Mouse (Mus musculus) macrophage (primary cell): Measurements from ENCODE around the gene Srsf3. TPM values are rescaled to one million over a fixed set of nuclear protein-coding genes. Genes with fewer than 3 reads are reported as not detected.
"Not testable (repeated sequence)": the region's sequence is repeated elsewhere in the genome, so short reads cannot be mapped to it uniquely, and the experiment has no call there.

Experiments
- H3K27ac ChIP-seq: fragments of 350-480 bp; formaldehyde crosslinking; 2 replicates; pipeline ENCODE4 v1.9.0; 2021
- H3K36me3 ChIP-seq: fragments of 350-480 bp; formaldehyde crosslinking; 2 replicates; pipeline ENCODE4 v1.9.0; 2021; ENCODE audit errors: inconsistent target
- H3K4me3 ChIP-seq: fragments of 350-480 bp; formaldehyde crosslinking; 2 replicates; pipeline ENCODE4 v1.9.0; 2021; ENCODE audit errors: inconsistent target
- H3K79me2 ChIP-seq: fragments of 350-480 bp; formaldehyde crosslinking; 2 replicates; pipeline ENCODE4 v1.9.0; 2021; ENCODE audit errors: inconsistent target
- WGBS: methylation state at CpG from one replicate; pipeline ENCODE4 v1.1.7; 2026; ENCODE audit warnings: inconsistent platforms; ENCODE audit not compliant: missing documents; 5-methylcytosine and 5-hydroxymethylcytosine counted together
- polyA plus RNA-seq: library from polyadenylated mRNA; stranded (reverse); fragments of 250-400 nt; gene quantifications from 3 replicates; pipeline ENCODE4 v1.2.4, GENCODE M21; 2018; ENCODE audit warnings: inconsistent platforms

Srsf3 gene
- polyA plus RNA-seq, 1 experiment from 2014 or later, result 60.3 TPM

DNA sequence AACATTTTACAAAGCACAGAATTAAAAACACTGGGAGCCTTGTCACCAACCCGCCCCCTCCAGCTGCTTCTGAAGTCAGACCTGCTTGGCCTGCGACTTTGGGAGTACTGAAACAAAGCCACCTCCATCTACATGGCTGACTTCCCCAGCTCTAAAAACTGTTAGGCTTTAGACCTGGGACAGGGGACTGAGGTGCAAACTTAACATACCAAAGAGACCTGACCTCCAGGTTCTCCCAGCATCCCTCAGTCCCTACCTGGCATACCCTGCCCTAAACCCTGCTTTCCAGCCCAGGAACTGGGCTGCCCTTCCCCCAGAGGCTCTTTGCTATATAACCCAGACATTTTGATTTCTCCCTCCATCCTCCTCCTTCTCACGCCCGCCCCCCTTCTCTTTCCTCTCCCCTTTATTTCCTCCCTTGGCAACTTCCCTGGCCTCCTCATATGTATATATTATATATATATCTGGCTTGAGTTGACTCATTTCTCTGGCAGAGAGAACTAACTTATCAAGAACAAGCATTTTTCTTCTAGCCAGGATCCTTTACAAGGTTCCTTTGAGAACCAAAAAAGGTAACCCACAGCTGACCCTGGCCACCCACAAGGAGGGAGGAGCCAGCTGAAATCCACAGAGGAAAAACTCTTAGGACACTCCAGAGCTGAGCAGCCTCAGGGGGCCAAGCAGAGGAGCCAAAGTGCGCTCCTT is 5.6 kb upstream of the Srsf3 start:
- no peaks in the 10 kb centered on the region for H3K79me2 ChIP-seq
- no peak overlapping the region for H3K27ac ChIP-seq
- WGBS, result 70% methylated on average over 5 of the region's 5 CpGs
- H3K4me3 ChIP-seq, result no peak overlapping the region
- H3K36me3 ChIP-seq, result no peaks in the 10 kb centered on the region

DNA sequence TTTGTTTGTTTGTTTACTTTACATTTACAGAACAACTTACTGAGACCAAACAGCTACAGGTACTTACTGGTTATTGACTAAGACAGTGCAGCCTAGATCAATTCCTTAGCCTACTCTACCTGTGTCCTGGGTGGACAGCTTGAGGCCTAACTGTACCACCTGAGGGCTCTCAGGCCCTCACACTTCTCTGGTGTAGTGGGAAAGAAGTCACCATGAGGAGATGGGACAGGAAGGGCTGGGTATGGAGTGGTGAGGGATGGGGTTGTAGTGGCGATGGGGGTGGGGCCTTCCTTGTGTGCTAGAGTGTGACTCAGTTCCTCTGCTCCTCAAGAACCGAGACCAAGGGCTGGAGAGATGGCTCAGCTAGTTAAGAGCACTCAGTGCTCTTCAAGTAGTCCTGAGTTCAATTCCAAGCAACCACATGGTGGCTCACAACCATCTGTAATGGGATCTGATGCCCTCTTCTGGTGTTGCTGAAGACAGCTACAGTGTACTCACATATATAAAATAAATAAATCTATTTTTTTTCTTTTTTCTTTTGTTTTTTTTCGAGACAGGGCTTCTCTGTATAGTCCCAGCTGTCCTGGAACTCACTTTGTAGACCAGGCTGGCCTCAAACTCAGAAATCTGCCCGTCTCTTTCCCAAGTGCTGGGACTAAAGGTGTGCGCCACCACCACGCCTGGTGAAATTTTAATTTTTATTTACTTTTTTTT is 1.9 kb upstream of the Srsf3 start:
- 83% methylated on average over 6 of the region's 6 CpGs for WGBS
- Histone ChIP-seq H3K27ac (no peak overlapping the region), H3K36me3 (no peaks in the 10 kb centered on the region), H3K79me2 (peaks cover 30% of the 10 kb centered on the region), H3K4me3 (no peak overlapping the region)

DNA sequence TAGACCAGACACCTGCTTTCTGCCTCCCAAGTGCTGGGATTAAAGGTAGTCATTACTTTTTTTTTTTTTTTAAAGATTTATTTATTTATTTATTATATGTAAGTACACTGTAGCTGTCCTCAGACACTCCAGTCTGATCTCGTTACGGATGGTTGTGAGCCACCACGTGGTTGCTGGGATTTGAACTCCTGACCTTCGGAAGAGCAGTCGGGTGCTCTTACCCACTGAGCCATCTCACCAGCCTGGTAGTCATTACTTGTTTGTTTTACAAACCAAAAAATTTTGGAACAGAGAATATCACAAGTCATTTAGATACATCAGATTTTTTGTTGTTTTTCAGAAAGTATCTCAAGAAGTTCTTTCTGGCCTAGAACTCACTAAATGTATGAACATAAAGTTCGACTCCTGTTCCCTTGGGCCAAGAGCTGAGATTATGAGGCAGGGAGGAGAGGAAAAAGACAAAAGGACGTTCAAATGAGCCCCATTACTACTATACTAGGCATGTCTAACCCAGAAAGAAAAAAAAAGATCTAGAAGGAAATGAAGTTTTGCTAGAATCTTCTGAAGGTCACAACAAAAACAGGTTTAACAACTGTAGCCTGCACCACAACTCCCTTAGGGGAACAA is 1.2 kb upstream of the Srsf3 start:
- H3K36me3 ChIP-seq, result not testable (repeated sequence)
- WGBS, result 77% methylated on average over 5 of the region's 7 CpGs
- H3K27ac ChIP-seq, result peak overlapping the region; percentile 93
- H3K4me3 ChIP-seq, result peak overlapping the region; percentile 72
- peaks cover 38% of the 10 kb centered on the region for H3K79me2 ChIP-seq

- WGBS, result under 1% methylated on average over 26 of the region's 26 CpGs
- H3K79me2 ChIP-seq, result peaks cover 44% of the 10 kb centered on the region
- peaks cover 7% of the 10 kb centered on the region for H3K36me3 ChIP-seq
- peak overlapping the region; percentile 72 for H3K4me3 ChIP-seq
- peak overlapping the region; percentile 93 for H3K27ac ChIP-seq
Observed at GRCm38 (mm10) chr17:29031771-29032273, 606 bp upstream of the Srsf3 start.

- Histone ChIP-seq H3K36me3 (peaks cover 23% of the 10 kb centered on the region), H3K79me2 (peaks cover 62% of the 10 kb centered on the region), H3K27ac (peak overlapping the region; percentile 88), H3K4me3 (peak overlapping the region; percentile 87)
- WGBS, result 2% methylated on average over 6 of the region's 6 CpGs
Observed at GRCm38 (mm10) chr17:29033569-29034061, 1.2 kb downstream of the Srsf3 start.

DNA sequence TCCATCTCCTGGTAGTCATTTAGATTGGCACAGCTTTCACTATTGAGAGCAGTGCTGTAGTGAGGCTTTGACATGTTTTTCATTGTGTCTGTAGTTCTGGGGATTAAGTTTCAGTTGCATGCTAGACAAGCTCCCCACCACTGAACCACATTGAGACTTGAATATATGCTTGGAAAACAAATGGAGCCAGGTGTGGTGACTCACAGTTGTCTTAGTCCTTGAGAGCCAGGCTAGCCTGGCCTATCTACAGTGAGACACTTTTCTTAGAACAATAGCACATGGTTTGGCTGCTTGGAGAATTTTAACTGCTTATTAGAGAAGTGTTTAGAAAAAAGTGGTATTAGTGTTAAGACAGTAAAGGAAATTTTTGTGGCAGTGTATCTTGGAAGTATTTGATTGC is 1.8 kb downstream of the Srsf3 start:
- Histone ChIP-seq H3K4me3 (peak overlapping the region; percentile 87), H3K79me2 (peaks cover 68% of the 10 kb centered on the region), H3K36me3 (peaks cover 30% of the 10 kb centered on the region), H3K27ac (peak overlapping the region; percentile 88; the same call in 1 of the 2 replicates)

GRCm38 (mm10) chr17:29035506-29035905 is 3.1 kb downstream of the Srsf3 start:
- Histone ChIP-seq H3K79me2 (peaks cover 81% of the 10 kb centered on the region), H3K36me3 (peaks cover 42% of the 10 kb centered on the region), H3K27ac (no peak overlapping the region), H3K4me3 (peak overlapping the region; percentile 87; the same call in 1 of the 2 replicates)

DNA sequence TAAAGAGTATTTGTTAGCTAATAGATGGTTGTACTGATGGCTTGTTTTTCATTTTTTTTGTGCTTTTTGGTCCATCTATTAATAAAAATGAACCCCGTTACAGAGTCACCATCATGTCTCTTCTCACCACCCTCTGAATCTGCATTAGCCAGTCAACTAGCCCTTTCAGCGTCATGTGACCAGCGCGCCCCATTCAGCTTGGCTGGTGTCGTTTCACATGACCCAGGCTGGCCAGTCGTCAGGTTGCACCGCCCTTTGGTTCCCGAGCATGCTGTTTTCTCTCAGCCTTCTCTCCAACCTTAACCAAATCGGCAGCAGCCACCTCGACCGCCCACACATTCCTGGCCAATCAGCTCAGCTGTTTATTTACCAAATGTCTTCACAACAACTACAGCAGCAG is 6.9 kb downstream of the Srsf3 start:
- H3K4me3 ChIP-seq, result no peak overlapping the region
- H3K27ac ChIP-seq, result no peak overlapping the region
- 85% methylated on average over 11 of the region's 11 CpGs for WGBS
- H3K36me3 ChIP-seq, result peaks cover 71% of the 10 kb centered on the region
- peaks cover 89% of the 10 kb centered on the region for H3K79me2 ChIP-seq

- Histone ChIP-seq H3K36me3 (peaks cover 69% of the 10 kb centered on the region), H3K79me2 (peaks cover 66% of the 10 kb centered on the region)
- WGBS, result 85% methylated on average over 3 of the region's 3 CpGs
- H3K4me3 ChIP-seq, H3K27ac ChIP-seq: not testable (repeated sequence)
Observed at GRCm38 (mm10) chr17:29041632-29042031, 9.2 kb downstream of the Srsf3 start.

DNA sequence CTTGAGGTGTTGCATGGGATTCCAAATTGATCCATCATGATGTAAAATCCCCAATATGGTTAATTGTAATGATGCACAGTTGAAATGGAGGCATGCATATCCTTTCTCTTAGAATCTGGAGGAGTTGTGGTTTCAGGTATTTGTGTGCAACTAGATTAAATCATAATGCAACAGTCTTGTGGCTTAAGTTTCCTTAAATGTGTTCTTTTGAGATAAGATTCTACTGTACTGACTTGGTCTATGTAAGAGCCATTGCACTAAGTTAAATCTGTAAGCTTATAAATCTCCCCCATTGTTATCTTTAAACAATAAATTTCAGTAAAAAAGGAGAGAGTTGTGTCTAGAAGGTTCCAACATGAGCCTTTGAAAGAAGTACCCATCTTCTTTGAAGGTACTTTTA is 10.1 kb downstream of the Srsf3 start:
- no peak overlapping the region for H3K27ac ChIP-seq
- H3K79me2 ChIP-seq, result peaks cover 57% of the 10 kb centered on the region
- no peak overlapping the region for H3K4me3 ChIP-seq
- H3K36me3 ChIP-seq, result peaks cover 60% of the 10 kb centered on the region

GRCm38 (mm10) chr17:29043583-29043982 is 11.2 kb downstream of the Srsf3 start:
- H3K79me2 ChIP-seq, result peaks cover 47% of the 10 kb centered on the region
- WGBS, result 95% methylated on average over 3 of the region's 3 CpGs
- peaks cover 52% of the 10 kb centered on the region for H3K36me3 ChIP-seq
- no peak overlapping the region for H3K4me3 ChIP-seq
- H3K27ac ChIP-seq, result no peak overlapping the region

DNA sequence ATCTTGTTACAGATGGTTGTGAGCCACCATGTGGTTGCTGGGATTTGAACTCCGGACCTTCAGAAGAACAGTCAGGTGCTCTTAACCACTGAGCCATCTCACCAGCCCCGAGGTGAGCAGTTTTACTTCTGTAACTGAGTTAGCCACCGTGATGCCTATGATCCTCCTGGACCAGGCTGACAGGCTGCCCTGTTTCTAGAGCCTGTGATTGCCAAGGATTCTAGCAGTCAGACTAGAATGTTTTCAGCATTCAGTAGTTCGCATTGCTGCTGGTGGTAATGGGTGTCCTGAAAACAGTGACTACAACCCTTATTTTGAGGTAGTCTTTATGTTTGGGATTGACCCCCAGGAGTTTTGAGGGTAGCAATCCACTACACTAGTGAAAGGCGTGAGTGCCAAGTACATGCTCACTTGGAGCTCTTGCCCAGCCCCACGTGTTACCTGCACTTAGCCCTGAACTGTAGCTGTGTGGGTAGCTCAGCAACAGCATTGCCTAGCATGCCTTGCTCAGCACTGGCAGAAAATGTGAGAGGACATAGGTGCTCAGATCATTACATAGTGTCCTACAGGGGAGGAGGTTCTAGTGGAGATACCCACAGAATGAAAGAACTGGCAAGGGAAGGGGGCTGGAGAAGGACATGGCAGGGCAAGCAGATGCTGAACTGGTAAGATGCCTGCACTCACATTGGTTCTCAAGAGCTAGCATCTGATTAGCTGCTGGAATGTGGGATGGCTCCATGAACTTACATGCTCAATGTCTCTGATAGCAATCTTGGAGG is 11.9 kb downstream of the Srsf3 start:
- Histone ChIP-seq H3K4me3 (no peak overlapping the region), H3K27ac (no peak overlapping the region), H3K36me3 (peaks cover 44% of the 10 kb centered on the region), H3K79me2 (peaks cover 39% of the 10 kb centered on the region)
- 89% methylated on average over 5 of the region's 6 CpGs for WGBS

- Histone ChIP-seq H3K27ac (no peak overlapping the region), H3K36me3 (peaks cover 38% of the 10 kb centered on the region), H3K79me2 (peaks cover 33% of the 10 kb centered on the region), H3K4me3 (no peak overlapping the region)
- WGBS, result 56% methylated on average over 1 of the region's 1 CpGs
Observed at GRCm38 (mm10) chr17:29044925-29045319, 12.5 kb downstream of the Srsf3 start.

- H3K4me3 ChIP-seq, result no peak overlapping the region
- WGBS, result 73% methylated on average over 12 of the region's 12 CpGs
- peaks cover 28% of the 10 kb centered on the region for H3K36me3 ChIP-seq
- H3K79me2 ChIP-seq, result peaks cover 23% of the 10 kb centered on the region
- no peak overlapping the region for H3K27ac ChIP-seq
Observed at GRCm38 (mm10) chr17:29045741-29046530, 13.5 kb downstream of the Srsf3 start.
